Mouse (Mus musculus): ENCODE data around the gene Olfr1120. TPM values are rescaled to one million over a fixed set of nuclear protein-coding genes. Genes with fewer than 3 reads are reported as not detected.
"Not testable (repeated sequence)": the region's sequence is repeated elsewhere in the genome, so short reads cannot be mapped to it uniquely, and the experiment has no call there.

The Olfr1120 gene
- polyA plus RNA-seq (2016; fragmentation: Nextera tagmentation; extraction: Ambion mirVana), result not detected in 2 replicates

- Histone ChIP-seq H3K27me3 (no peaks in the 10 kb centered on the region), H3K36me3 (no peaks in the 10 kb centered on the region), H3K9me3 (no peaks in the 10 kb centered on the region), H3K4me1 (no peaks in the 10 kb centered on the region), H3K4me3 (no peak within 1 kb of the TSS), H3K9ac (replicated peaks) (no peak within 1 kb of the TSS), H3K4me2 (replicated peaks) (no peak within 1 kb of the TSS), H3K27ac (replicated peaks) (no peak within 1 kb of the TSS)
- no peak for ATAC-seq (ENCODE audit: low FRiP score, low read depth)
- 59% methylated on average over 2 of the region's 2 CpGs for WGBS
Observed at GRCm38 (mm10) chr2:87354515-87354914, at the start of gene Olfr1120. Olfr1120 (plus strand) TSS chr2:87354815.

- no peaks in the 10 kb centered on the region for H3K9me3 ChIP-seq
- no peaks in the 10 kb centered on the region for H3K27me3 ChIP-seq
- no peak within 1 kb of the TSS for H3K4me3 ChIP-seq
- WGBS, result 66% methylated on average over 1 of the region's 1 CpGs
- H3K4me2 ChIP-seq (replicated peaks), result no peak within 1 kb of the TSS
- ATAC-seq (ENCODE audit: low FRiP score, low read depth), result no peak
- no peak within 1 kb of the TSS for H3K9ac ChIP-seq (replicated peaks)
- no peak within 1 kb of the TSS for H3K27ac ChIP-seq (replicated peaks)
- no peaks in the 10 kb centered on the region for H3K4me1 ChIP-seq
- no peaks in the 10 kb centered on the region for H3K36me3 ChIP-seq
Observed at GRCm38 (mm10) chr2:87307281-87307680, 47.3 kb upstream of the Olfr1120 start, which contains the start of gene Olfr1118. Olfr1118 (plus strand) TSS chr2:87307581.

GRCm38 (mm10) chr2:87360121-87360520 is 5.5 kb downstream of the Olfr1120 start:
- not testable (repeated sequence) for H3K27me3 ChIP-seq; H3K4me2 ChIP-seq (replicated peaks); H3K9me3 ChIP-seq; H3K9ac ChIP-seq (replicated peaks); H3K27ac ChIP-seq (replicated peaks); H3K4me3 ChIP-seq; H3K36me3 ChIP-seq; ATAC-seq (ENCODE audit: low FRiP score, low read depth); H3K4me1 ChIP-seq
- WGBS, result 95% methylated on average over 2 of the region's 2 CpGs

GRCm38 (mm10) chr2:87369595-87369994 is 15.0 kb downstream of the Olfr1120 start, which contains the start of gene Olfr1121:
Olfr1121 (plus strand) TSS chr2:87369895.
- no peak within 1 kb of the TSS for H3K27ac ChIP-seq (replicated peaks)
- no peaks in the 10 kb centered on the region for H3K4me1 ChIP-seq
- H3K4me3 ChIP-seq, result no peak within 1 kb of the TSS
- ATAC-seq (ENCODE audit: low FRiP score, low read depth), result no peak
- WGBS, result 41% methylated on average over 1 of the region's 1 CpGs
- H3K4me2 ChIP-seq (replicated peaks), result no peak within 1 kb of the TSS
- H3K27me3 ChIP-seq, result no peaks in the 10 kb centered on the region
- no peaks in the 10 kb centered on the region for H3K36me3 ChIP-seq
- no peak within 1 kb of the TSS for H3K9ac ChIP-seq (replicated peaks)
- no peaks in the 10 kb centered on the region for H3K9me3 ChIP-seq

- ATAC-seq (ENCODE audit: low FRiP score, low read depth), result no peak
- H3K27me3 ChIP-seq, result no peaks in the 10 kb centered on the region
- H3K9me3 ChIP-seq, result no peaks in the 10 kb centered on the region
- H3K4me1 ChIP-seq, result no peaks in the 10 kb centered on the region
- H3K4me2 ChIP-seq (replicated peaks), result no peak overlapping the region
- H3K36me3 ChIP-seq, result no peaks in the 10 kb centered on the region
- H3K27ac ChIP-seq (replicated peaks), result no peak overlapping the region
- 84% methylated on average over 4 of the region's 4 CpGs for WGBS
- H3K9ac ChIP-seq (replicated peaks), result no peak overlapping the region
- no peak overlapping the region for H3K4me3 ChIP-seq
Observed at GRCm38 (mm10) chr2:87371726-87372125, 17.1 kb downstream of the Olfr1120 start.

- ATAC-seq (ENCODE audit: low FRiP score, low read depth), result no peak
- no peak overlapping the region for H3K9ac ChIP-seq (replicated peaks)
- WGBS, result 86% methylated on average over 2 of the region's 2 CpGs
- no peaks in the 10 kb centered on the region for H3K36me3 ChIP-seq
- no peak overlapping the region for H3K4me3 ChIP-seq
- no peak overlapping the region for H3K4me2 ChIP-seq (replicated peaks)
- H3K9me3 ChIP-seq, result no peaks in the 10 kb centered on the region
- no peak overlapping the region for H3K27ac ChIP-seq (replicated peaks)
- H3K4me1 ChIP-seq, result no peaks in the 10 kb centered on the region
- no peaks in the 10 kb centered on the region for H3K27me3 ChIP-seq
Observed at GRCm38 (mm10) chr2:87383935-87384334, 29.3 kb downstream of the Olfr1120 start.

- Histone ChIP-seq H3K9me3 (no peaks in the 10 kb centered on the region), H3K4me2 (replicated peaks) (no peak within 1 kb of the TSS)
- no peak for ATAC-seq (ENCODE audit: low FRiP score, low read depth)
Observed at GRCm38 (mm10) chr2:87385549-87385948, 30.9 kb downstream of the Olfr1120 start, which contains the start of gene Olfr1122. Olfr1122 (plus strand) TSS chr2:87385849.

GRCm38 (mm10) chr2:87393605-87394004 is 39.0 kb downstream of the Olfr1120 start:
- not testable (repeated sequence) for H3K4me3 ChIP-seq; H3K36me3 ChIP-seq; H3K9me3 ChIP-seq; H3K27me3 ChIP-seq; H3K9ac ChIP-seq (replicated peaks); H3K4me2 ChIP-seq (replicated peaks); H3K4me1 ChIP-seq; H3K27ac ChIP-seq (replicated peaks)
- WGBS, result 94% methylated on average over 5 of the region's 5 CpGs
- ATAC-seq (ENCODE audit: low FRiP score, low read depth), result peak; percentile 41; the same call in 1 of the 2 replicates

More at GRCm38 (mm10) chr2:87385549-87385948, 30.9 kb downstream of the Olfr1120 start, which contains the start of gene Olfr1122:
- no peak within 1 kb of the TSS for H3K4me3 ChIP-seq
- no peaks in the 10 kb centered on the region for H3K4me1 ChIP-seq
- WGBS, result 89% methylated on average over 2 of the region's 2 CpGs
- H3K36me3 ChIP-seq, result no peaks in the 10 kb centered on the region
- no peak within 1 kb of the TSS for H3K9ac ChIP-seq (replicated peaks)
- H3K27ac ChIP-seq (replicated peaks), result no peak within 1 kb of the TSS
- H3K27me3 ChIP-seq, result no peaks in the 10 kb centered on the region

GRCm38 (mm10) chr2:87394686-87395085 is 40.1 kb downstream of the Olfr1120 start:
- not testable (repeated sequence) for ATAC-seq (ENCODE audit: low FRiP score, low read depth); H3K9ac ChIP-seq (replicated peaks); H3K27me3 ChIP-seq; H3K4me3 ChIP-seq; H3K9me3 ChIP-seq; H3K36me3 ChIP-seq; H3K4me1 ChIP-seq; H3K27ac ChIP-seq (replicated peaks); H3K4me2 ChIP-seq (replicated peaks)
- 85% methylated on average over 7 of the region's 7 CpGs for WGBS

Other genes with a start within 250 kb of the Olfr1120 start
- not detected in 2 replicates for gene Olfr259, start 240.2 kb upstream of the Olfr1120 start, polyA plus RNA-seq (2016; fragmentation: Nextera tagmentation; extraction: Ambion mirVana)
- not detected in 2 replicates for gene Olfr1110, start 214.5 kb upstream of the Olfr1120 start, polyA plus RNA-seq (2016; fragmentation: Nextera tagmentation; extraction: Ambion mirVana)
- gene Olfr1111, start 202.2 kb upstream of the Olfr1120 start, polyA plus RNA-seq (2016; fragmentation: Nextera tagmentation; extraction: Ambion mirVana), result not detected in 2 replicates
- not detected in 2 replicates for gene Olfr1112, start 167.0 kb upstream of the Olfr1120 start, polyA plus RNA-seq (2016; fragmentation: Nextera tagmentation; extraction: Ambion mirVana)
- not detected in 2 replicates for gene Olfr1113, start 145.8 kb upstream of the Olfr1120 start, polyA plus RNA-seq (2016; fragmentation: Nextera tagmentation; extraction: Ambion mirVana)
- gene Olfr1115, start 106.8 kb upstream of the Olfr1120 start, polyA plus RNA-seq (2016; fragmentation: Nextera tagmentation; extraction: Ambion mirVana), result not detected in 2 replicates
- not detected in 2 replicates for gene Olfr1116, start 87.3 kb upstream of the Olfr1120 start, polyA plus RNA-seq (2016; fragmentation: Nextera tagmentation; extraction: Ambion mirVana)
- gene Olfr1118, start 47.2 kb upstream of the Olfr1120 start, polyA plus RNA-seq (2016; fragmentation: Nextera tagmentation; extraction: Ambion mirVana), result not detected in 2 replicates
- not detected in 2 replicates for gene Olfr1121, start 15.1 kb downstream of the Olfr1120 start, polyA plus RNA-seq (2016; fragmentation: Nextera tagmentation; extraction: Ambion mirVana)
- gene Olfr1122, start 31.0 kb downstream of the Olfr1120 start, polyA plus RNA-seq (2016; fragmentation: Nextera tagmentation; extraction: Ambion mirVana), result not detected in 2 replicates
- gene Olfr1123, start 61.8 kb downstream of the Olfr1120 start, polyA plus RNA-seq (2016; fragmentation: Nextera tagmentation; extraction: Ambion mirVana), result not detected in 2 replicates
- 0.09 and 0.16 TPM in 2 replicates for gene Olfr1124, start 75.5 kb downstream of the Olfr1120 start, polyA plus RNA-seq (2016; fragmentation: Nextera tagmentation; extraction: Ambion mirVana)
- not detected in 2 replicates for gene Olfr1126, start 99.1 kb downstream of the Olfr1120 start, polyA plus RNA-seq (2016; fragmentation: Nextera tagmentation; extraction: Ambion mirVana)
- gene Pramel7, start 142.3 kb downstream of the Olfr1120 start, polyA plus RNA-seq (2016; fragmentation: Nextera tagmentation; extraction: Ambion mirVana), result not detected in 2 replicates
- gene Pramel6, start 151.8 kb downstream of the Olfr1120 start, polyA plus RNA-seq (2016; fragmentation: Nextera tagmentation; extraction: Ambion mirVana), result not detected in 2 replicates
- gene Olfr153, start 177.0 kb downstream of the Olfr1120 start, polyA plus RNA-seq (2016; fragmentation: Nextera tagmentation; extraction: Ambion mirVana), result not detected in 2 replicates
- not detected in 2 replicates for gene Olfr1128, start 190.7 kb downstream of the Olfr1120 start, polyA plus RNA-seq (2016; fragmentation: Nextera tagmentation; extraction: Ambion mirVana)
- gene Olfr1129, start 219.1 kb downstream of the Olfr1120 start, polyA plus RNA-seq (2016; fragmentation: Nextera tagmentation; extraction: Ambion mirVana), result not detected in 2 replicates

All from midbrain, embryonic 12.5 days (tissue).